Mouse (Mus musculus): ENCODE measurements around the gene Prmt8. TPM values are rescaled to one million over a fixed set of nuclear protein-coding genes. Genes with fewer than 3 reads are reported as not detected.

Gene Prmt8
- polyA plus RNA-seq, 1 experiment from 2014 or later = 38.5 TPM

Other genes with a start within 250 kb of the Prmt8 start
- 1.0 and 1.1 TPM in 2 replicates for gene Cracr2a, start 208.1 kb downstream of the Prmt8 start, polyA plus RNA-seq (2016; fragmentation: Nextera tagmentation; extraction: Ambion mirVana)
- gene Tspan11, start 118.1 kb upstream of the Prmt8 start, polyA plus RNA-seq (2016; fragmentation: Nextera tagmentation; extraction: Ambion mirVana) = 6.8 and 15.4 TPM in 2 replicates

All from hindbrain, embryonic 10.5 days (tissue).